Mouse (Mus musculus) cerebellum, postnatal 36 days (tissue): ENCODE measurements around the gene Map6.

ENCODE experiments used
- DNase-seq, 2 experiments: peaks; one replicate each; pipeline ENCODE4 v3.0.0; 2021 to 2022; ENCODE audit warnings: mixed read lengths in 2 of 2

Gene Map6

DNA sequence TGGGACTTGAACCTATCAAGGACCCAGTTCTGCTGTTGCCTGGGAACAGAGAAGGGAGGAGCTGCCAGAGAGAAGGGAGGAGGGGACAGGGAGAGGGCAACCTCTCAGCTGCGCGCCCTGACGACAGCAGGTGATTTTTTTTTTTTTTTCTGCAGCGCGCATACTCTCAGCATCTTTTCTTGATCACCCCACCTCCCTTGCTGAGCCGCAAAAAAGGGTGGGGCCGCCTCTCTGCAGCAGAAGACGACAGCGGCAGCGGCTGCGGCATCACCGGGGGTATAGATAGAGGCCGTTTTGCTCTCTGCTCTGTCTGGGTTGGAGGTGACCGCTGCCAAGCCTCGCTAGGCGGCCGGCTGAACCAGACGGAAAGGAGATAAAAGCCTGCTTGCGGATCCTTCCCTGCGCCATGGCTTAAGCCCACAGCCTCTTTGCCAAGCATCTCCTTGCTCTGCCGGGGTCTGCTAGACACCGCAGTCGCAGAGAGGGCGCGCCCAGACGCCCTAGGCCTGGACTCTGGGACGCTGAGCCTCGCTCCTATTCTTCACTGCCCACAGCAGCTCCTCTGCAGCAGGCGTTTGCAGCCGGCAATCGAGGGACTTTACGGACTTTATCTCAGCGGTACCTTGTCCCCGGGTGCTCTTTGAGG, at the start of gene Map6:
TSS of gene Map6 (plus strand) at position 197 of the 646 bp plus-strand sequence.
- peak; percentile 70 to 72 for DNase-seq

DNA sequence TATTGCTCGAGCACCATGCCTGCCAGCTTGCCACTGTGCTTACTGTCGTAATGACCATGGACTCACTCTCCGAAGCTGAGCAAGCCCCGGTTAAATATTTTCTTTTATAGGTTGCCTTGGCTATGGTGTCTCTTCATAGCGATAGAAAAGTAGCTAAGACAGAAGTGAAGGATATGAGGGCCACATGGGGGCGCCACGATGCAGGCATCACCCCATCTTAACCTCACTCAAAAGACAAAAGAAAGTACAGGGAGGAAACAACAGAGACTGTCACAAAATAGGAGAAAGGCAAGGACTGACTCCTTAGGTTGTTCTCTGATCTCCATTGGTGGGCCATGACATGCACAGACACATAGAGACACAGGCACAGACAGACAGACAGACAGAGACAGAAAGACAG, 43.0 kb upstream of the Map6 start:
- no peak for DNase-seq

DNA sequence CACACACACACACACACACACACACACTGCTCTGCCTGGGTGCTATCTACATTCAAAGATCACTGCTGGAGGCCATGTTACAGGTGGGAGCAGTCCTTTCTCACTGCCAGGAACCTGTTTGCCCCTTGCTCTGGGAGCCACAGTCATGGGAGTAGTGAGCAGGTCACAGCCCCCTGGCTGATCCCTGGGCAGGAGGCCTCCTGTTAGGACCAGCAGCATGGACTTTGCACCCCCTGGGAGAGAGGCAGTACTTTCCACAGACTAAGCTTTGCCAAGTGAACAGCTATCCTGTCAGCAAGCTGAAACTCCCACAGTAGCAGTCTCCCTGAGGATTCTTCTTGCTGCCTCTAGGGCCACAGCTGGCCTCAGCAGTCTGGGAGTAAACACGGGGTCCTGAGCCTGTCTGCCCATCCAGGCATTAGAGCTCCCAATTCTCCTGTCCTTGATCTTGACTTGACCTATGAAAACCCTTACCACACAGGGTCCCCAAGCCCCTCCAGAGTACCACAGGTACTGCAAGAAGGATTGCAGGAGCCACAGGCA, 42.5 kb upstream of the Map6 start:
- DNase-seq = no peak

DNA sequence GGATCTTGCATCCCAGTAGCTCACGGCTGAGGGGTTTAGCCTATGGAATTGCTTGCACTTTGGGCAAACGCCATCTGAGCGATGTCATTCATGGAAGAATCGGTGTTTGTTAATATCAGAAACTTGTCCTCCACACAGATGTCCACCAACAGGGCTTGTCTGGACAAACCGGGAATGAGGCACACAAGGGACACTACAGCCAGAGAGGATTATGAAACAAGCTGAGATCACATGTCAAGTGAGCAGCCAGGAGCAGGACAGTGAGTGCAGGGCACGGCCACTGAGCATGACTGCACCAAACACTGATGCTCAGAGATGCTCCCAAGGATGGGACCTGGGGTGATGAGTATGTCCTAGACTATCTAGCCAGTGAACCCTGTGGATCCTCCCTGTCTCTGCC, 41.8 kb upstream of the Map6 start:
- no peak for DNase-seq

DNA sequence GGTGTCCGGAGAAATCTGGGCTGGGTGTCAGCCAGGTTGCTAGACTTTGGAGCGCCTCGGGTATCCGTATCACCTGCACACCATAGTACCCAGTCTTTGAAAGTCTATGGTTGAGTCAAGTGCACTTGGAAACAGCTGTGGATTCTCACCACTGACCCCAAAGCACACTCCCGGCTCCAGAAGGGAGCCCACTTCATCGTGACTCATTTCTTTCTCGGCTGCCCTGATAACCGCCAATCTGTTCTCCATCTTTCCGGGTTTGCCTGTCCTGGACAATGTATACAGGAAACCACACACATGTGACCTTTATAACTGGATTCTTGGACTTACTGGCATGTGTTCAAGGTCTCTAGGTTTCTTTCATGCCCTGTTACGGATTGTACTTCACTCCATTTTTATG, 40.6 kb upstream of the Map6 start:
- DNase-seq = no peak

DNA sequence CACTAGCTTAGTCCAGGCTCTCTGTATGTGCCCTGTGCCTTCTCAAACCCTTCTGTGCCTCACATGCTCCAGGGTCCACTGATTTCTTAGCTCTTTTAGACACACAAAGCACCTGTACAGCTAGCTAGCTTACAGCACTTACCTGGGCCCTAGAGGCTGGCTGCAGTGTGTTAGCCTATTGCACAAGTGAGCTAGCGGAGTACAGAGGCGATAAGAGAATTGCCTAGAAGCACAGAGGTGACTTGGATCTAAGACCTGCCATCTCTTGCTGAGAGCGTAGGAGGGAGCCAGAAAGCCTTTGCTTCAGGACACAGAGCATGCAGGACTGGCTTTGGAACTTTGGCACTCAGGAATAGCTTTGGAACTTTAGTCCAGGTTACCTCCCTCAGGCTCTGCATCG, 40.0 kb upstream of the Map6 start:
- DNase-seq = no peak

DNA sequence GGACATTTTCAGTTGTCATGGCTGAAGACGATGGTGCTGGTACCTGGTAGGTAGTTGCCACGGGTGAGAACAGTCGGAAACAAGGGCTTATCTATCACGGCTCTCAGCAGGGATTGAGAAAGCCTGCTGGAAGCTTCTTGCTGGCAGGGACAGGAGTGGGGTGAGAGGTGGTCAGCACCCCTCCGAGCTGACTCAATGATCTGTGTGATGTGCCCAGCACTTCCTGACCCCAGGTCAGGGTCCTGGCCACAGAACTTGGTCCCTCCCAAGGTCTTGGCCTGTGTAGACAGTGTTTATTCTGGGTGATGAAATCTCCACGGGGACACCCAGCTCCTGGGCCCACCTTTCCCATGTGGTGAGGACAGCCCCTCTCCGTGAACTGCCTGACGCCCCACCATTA, 38.4 kb upstream of the Map6 start:
- no peak for DNase-seq

DNA sequence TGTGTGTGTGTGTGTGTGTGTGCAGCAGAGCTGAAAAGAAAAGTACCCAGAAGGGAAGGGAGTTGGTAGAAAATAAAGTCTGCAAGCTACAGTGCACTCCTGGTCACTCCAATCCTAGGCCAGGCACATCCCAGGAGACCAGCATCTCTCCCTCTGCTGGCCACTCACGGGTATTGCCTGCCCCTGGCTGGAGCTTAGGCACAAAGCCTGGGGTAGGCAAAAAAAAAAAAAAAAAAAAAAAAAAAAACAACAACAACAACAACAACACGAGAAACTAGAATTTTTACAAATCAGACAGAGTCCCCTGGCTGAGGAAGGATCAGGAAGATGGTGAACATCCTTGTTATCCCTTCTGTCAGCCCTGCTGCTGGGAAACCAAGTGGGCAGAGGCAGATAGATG, 37.8 kb upstream of the Map6 start:
- DNase-seq = peak in 1 of 2 experiments; percentile 25

DNA sequence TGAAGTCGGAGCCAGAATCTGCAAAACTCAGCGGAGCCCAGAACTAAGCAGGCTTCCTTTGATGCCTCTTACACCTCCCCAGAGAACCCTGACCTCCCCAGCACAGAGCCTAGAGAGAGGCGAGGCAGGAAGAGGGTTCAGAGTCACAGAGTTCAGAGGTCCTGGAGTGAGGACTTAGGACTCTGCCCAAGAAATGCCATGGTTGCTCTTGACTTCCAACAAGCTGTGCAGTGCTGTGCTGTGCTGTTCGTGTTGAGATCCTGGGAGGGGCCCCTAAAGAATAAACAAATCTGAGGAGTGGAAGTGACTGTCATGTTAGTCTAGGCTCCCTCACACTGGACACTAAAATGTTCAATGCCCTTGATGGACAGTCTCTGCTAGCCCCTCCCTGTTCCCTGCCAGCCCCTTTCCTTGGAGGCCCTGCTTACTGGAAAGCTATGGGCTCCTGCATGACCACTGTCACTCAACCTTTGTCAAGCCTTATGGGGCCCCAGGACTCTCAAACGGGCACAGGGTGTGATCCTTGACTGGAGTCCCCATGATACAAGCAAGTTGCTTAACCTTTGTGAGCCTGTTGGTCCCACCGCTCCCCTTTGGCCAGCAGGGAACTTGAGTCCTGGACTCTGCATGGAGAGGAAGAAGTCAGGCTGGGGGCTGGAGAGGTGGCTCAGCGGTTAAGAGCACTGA, 37.0 kb upstream of the Map6 start:
- no peak for DNase-seq

DNA sequence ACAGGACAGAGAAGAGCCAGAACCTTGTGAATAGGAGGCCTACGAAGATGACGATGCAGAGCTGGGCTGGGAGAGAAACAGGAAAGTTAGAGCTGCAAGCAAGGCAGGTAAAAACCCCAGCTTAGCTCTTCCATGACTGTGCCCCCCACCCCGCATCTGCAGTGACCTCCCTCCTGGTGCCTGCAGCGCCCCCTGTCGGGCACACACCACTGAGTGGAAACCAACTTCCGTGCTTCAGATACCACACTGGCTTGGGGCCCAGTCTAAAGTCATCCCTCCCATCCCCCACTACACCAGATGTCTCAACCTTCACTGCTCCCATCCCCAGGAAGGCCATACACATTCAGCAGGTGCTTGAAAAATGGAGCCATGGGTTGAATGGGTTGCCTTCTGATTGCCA, 34.7 kb upstream of the Map6 start:
- DNase-seq = no peak

DNA sequence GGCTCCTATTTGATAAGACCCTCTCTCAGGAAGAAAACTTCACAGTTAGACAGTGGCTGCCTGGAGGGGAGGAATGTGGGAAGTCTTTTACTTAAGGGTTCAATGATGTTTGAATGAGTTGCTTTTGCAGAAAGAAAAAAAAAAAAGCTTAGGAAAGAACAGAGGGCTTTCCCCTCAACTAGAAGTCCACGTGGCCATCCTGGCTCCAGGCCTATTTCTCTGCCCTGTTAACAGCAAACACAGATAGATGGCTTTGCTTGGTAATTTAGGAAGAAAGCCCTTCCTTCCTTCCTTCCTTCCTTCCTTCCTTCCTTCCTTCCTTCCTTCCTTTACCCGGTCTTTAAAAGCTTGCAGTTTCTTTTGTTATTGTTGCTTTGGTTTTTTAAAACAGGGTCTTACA, 32.3 kb upstream of the Map6 start:
- no peak for DNase-seq

DNA sequence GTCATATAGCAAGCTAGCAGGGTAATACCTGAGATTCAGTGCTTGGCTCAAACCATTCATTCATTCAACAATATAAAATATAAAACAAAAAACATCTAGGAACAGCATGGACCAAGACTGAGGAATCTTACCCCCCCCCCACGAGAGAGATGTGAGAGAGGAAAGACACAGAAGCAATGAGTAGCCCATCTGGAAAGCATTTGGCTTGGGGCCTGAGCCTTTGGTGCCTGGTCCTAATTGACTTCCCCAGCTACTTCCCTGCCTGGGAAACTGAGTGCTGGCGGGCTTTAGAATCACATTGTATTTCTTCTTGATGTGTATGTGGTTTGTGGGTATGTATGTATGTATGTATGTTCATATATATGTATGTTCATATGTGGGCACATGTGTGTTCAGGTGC, 31.6 kb upstream of the Map6 start:
- DNase-seq = no peak

DNA sequence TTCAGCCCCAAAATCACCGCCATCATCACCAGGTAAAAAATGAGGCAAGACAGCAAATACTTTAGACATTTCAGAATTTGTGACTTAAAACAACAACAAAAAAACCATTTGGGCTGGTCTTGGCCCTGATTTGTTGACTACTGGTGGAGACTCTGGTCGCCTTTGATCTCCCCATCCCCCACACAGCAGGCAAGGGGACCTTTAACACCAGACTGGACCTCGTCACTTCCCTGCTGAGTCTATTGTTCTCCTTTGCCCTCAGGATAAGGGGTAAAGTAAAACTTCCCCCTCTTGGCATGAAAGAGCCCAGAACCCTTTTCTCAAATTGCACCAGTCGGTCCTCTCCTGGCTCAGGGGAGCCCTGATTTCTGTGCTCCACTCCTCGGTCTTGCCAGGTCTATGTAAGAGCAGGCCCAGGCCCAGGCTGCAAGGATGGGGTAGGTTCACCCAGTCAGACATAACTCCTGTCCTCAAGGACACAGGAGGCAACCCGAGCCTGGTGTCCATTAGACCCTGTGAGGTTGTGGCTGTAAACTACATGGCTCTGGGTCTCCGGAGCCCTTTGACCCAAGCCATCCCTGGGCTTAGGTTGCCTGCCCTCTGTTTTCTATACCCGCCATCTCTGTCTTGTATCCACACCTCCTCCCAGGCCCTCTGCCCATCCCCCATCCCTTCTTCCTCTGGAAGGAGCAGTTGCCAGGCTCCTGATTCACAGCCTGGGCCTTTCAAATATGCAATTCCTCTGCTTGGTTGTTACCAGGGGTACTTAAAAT, 30.2 kb upstream of the Map6 start:
- no peak for DNase-seq

DNA sequence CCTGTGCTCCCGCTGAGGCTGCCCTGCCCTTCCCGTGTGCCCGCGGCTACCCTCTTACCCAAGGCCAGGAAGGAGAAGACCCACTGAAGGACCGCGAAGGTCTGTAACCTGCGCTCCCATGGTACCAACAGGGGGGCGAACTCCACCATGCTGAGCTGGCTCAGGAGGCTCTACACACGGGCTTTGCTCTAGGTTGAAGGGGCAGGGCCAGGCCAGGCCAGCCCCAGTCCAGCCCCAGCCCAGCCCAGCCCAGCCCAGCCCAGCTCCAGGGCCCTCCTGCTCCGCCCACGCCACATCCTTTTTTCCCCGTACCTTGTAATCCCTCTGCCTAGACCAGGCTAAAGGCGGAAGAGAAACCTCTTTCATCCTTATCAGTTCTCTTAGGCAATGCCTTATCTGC, 28.8 kb upstream of the Map6 start, which contains the start of gene Mogat2:
TSS of gene Mogat2 (minus strand) at position 203 of the 400 bp plus-strand sequence.
- DNase-seq = no peak

DNA sequence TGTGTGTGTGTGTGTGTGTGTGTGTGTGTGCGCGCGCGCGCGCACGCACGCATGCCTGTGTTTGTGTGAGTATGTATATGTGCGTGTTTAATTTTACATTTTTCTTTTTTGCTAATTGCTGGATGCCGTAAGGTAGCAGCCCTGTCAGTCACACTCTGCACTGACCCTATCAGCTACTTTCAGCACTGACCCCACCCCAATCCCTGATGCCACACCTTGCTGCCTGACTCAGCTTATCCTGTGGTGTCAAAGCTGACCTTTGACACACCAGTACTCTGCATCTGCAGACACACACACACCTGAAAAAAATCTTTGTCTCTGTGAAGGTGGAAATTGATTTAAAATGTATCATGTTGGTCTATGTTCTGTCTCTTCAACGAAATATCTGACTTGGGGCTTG, 25.1 kb upstream of the Map6 start:
- no peak for DNase-seq

DNA sequence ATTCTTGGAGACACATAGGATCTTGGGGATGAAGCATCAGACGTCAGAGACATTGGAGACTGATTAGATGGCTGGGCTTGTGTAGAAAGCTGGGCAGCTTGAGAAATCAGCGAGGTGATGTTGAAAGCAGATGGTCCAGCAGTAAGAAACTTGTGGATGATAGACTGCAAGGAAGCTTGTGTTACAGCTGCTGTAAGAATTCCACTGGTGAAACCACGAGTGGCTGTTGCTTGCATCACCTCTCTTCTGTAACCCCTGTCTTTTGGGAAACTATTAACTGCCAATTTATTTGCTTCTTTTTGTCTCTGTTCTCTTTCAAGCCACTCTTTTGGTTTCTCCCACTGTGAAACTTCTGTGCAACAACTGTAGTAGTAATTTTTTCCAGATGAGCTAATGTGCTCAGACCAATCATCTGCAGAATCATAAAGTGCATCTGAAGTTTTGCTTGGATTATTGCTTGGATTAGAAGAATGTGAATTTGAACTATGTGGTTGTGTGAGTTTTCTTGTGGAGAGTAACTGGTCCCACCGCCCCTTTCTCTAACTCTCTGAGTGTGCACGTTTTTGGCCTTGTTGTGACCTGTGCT, 19.0 kb upstream of the Map6 start:
- no peak for DNase-seq

DNA sequence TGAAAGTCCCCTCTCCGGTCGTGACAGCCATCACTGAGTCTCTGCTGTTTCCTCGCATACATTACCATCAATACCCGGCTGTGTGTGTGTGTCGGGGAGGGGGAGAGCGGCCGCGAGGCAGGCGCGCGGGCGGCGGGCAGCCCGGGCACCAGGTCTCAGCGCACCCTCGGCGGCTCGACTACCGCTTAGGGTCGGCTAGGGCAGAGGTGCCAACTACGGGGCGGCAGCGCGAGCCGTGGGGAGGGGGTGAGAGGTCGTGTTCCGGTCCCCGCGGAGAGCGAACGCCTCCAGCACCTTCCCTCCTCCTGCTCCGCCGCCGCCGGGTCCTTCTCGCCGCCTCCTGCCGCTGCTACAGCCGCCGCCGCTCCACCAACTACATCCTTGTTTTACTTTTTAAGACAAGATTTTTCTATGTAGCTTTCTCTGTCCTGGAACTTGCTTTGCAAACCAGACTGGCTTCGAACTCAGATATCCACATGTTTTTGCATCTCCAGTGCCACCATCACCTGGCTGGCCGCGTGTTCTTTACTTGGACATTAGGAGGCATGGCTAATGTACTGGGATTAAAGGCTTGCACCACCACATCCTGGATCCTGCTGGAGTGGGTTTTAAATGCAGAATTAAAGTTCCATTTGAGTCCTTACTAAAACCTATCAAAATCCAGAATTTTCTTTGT, 18.2 kb upstream of the Map6 start:
- DNase-seq = no peak

DNA sequence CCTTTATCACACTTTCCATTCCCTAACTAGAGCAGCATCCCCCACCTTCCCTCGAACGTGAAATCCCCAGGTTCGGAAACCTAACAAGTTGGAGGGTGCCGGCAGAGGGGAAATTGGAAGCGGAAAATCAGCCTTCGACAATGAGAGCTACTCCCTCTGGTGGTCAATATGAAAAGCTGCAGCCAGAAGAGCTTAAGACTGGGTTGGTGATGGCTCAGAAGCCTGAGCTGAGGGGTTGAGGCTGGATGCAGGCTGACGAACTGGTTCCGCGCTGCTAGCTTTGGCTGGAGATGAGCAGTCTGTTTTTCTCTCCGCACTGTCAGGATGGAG, 17.7 kb upstream of the Map6 start:
- peak; percentile 38 to 46 for DNase-seq

DNA sequence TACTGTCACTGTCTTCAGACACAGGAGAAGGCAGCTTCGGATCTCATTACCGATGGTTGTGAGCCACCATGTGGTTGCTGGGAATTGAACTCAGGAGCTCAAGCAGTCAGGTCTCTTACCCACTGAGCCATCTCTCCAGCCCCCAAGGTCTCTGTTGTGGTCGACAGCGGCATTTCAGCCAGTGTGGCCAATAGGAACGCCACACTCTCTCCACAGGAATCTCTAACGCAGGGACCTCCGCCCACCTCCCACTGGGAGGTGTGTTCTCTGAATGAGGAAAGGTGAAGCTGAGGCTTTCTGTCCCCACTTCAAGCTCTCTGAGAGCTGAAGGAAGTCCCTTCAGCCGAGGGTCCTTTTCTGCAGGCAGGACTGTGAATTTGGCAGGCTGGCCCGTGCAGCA, 16.9 kb upstream of the Map6 start:
- no peak for DNase-seq

DNA sequence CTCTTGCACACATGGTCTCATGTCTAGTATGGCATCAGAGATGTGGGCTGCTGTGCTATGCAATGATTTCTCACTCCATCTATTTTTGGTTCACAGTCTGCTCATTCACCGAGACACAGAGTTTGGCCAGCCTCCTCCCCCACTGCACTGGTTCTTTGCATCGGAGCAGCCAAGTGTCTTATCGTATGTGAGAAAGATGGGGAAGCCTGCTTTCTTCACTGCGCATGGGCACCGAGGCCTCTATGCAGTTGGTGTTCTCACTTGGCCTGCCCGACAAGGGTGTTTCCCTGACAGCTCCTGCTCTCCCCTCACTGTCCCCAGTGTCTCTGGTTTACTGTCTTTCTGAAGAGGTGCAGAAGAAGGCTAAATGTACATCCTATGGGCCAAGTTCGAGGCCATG, 12.2 kb upstream of the Map6 start:
- DNase-seq = no peak

DNA sequence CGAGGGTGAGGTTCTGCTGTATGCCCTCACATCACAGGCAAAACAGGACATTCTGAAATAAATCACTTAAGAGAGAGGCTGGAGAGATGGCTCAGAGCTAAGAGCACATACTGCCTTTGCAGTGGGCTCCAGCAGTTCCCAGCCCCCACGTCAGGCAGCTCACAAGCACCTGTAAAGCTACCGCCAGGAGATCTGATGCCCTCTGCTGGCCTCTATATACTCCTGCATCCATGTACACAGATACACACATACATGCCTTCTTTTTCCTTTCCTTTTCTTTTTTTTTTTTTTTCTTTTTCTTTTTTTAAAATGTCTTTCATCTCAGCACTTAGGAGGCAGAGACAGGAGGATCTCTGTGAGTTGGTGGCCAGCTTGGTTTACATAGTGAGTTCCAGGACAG, 5.3 kb upstream of the Map6 start:
- DNase-seq = no peak

DNA sequence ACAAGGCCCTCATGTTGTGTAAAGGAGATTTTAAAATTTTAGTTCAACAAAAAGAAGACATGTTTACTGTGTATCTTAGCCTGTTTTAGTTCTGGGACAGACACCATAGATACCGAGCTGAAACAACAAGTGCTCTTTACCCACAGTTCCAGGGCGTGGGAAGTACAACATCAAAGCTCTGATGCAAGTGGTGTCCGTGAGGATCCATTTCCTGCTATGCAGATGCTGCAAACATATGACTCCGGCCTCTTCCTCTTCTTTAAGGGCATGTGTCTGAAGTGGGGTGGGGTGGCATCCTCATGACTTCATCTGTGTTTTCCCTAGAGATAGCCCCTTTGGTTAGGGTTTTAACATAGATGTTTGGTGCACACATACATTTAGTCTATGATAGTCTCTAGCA, 3.7 kb upstream of the Map6 start:
- no peak for DNase-seq

DNA sequence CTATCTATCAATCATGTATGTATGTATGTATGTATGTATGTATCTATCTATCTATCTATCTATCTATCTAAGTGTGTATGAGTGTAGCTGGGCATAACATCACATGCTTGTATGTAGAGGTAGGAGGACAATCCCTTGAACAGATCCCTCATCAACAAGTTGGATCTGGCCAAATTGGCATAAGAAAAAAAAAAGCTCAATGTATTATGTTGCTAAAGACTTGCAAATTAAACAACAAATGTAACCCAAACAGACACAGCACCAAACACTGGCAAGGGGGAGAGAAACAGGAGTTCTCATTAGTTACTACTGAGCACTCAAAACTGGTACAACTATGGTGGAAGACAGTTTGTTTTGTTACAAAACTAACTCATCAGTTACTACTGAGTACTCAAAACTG, 2.6 kb upstream of the Map6 start:
- DNase-seq = no peak
